Mouse (Mus musculus): ENCODE results near the gene Ifnk. TPM values are rescaled to one million over a fixed set of nuclear protein-coding genes. Genes with fewer than 3 reads are reported as not detected.
A peak's percentile ranks its signal among the peaks of the same experiment; 100 is the strongest.

Ifnk gene
- total RNA-seq, 1 experiment = not detected

DNA sequence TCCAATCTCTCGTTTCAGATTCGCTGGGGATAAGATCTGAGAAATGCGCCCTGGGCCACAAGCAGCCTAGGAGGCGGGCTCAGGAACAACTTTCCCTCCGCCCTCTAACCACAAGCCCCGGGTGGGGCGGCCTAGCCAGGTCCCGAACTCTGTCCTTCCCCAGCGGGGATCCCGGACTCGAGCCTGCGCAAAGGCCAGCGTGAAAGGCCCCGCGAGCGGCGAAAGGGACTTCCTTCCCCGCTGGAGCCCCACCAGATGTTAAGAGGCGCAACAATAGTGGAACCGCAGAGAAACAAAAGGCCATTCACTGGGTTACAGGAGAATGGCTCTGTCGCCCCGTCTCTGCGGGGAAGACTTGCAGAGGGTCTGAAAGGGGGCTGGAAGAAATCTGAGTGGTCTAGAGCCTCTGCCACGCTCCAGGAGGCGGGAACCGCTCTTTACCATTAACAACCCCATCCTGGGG lies 4.3 kb downstream of the Ifnk start:
- H3K27ac ChIP-seq (ENCODE audit: insufficient read depth, low read depth, low read length, poor library complexity, severe bottlenecking) = no peak overlapping the region; the same call in 1 of the 2 replicates
- no peak for TF ChIP-seq MAFK (IDR thresholded peaks at IDR 0.05; ENCODE audit: insufficient read depth, low read depth, low read length)
- H3K4me3 ChIP-seq (ENCODE audit: insufficient read depth in 1 of 2, low read depth in 1 of 2, low read length in 2 of 2, poor library complexity in 1 of 2, severe bottlenecking in 1 of 2) = peak overlapping the region; percentile 84 to 91
- peak; percentile 65 for DNase-seq (ENCODE audit: low read depth, low spot score)
- H3K9me3 ChIP-seq (ENCODE audit: control insufficient read depth, insufficient read depth, low read depth, low read length) = no peaks in the 10 kb centered on the region
- in situ Hi-C loops (cut with MboI; ENCODE audit: low sequenced_read_pairs in 2 of 2, unreplicated experiment in 2 of 2) = no loop called here
- peak overlapping the region; percentile 85 for H3K9ac ChIP-seq (ENCODE audit: insufficient read depth, low read depth, low read length, poor library complexity, severe bottlenecking)
- H3K36me3 ChIP-seq (ENCODE audit: control insufficient read depth, insufficient read depth, low read length, poor library complexity, severe bottlenecking) = no peaks in the 10 kb centered on the region
- no peaks in the 10 kb centered on the region for H3K4me1 ChIP-seq (ENCODE audit: control insufficient read depth in 2 of 2, insufficient read depth in 2 of 2, low read length in 2 of 2, poor library complexity in 1 of 2)

DNA sequence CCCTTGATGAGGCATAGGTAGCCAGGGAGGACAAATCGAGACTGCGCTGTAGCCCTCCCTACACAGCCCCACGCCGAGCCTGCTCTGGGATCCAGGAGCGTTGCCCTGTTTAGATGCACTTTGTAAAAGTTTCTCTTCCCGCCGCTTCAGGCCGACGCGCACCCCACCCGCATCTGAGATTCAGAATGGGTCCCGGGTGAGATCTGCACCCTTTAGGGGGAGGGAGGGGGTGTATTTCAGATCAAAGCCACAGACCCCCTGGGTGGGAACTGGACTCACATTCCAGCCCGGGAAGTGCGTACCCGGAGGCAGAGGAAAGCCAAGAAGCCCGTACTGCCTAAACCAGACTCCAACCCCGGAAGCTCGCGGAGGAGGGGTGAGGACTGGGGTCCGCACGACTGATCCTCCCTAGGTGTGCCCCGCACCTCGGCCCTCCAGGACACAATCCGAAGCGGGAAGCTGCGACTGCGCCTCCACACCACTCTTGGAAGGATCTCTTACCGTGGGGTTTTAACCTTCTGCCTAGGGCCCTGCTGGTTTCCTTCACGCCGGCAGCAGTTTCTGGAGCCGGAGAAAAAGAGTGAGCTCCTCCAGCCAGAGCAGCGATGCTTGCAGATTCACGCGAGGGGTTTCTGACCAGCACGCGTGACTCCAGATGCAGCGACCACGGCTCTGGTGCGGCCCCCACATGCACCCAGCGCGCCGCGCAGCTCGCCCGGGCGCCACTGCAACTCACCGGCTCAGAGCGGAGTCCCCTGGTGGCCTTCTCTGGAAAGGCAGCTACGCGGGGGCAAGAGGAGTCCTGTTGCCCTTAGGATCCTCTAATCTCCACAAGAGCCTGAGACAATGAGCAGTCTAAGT lies 5.1 kb downstream of the Ifnk start, which contains the start of gene Mob3b:
Gene Mob3b (minus strand): TSS at position 734 of the 861 bp plus-strand sequence.
- H3K4me1 ChIP-seq (ENCODE audit: control insufficient read depth in 2 of 2, insufficient read depth in 2 of 2, low read length in 2 of 2, poor library complexity in 1 of 2) = no peaks in the 10 kb centered on the region

GRCm38 (mm10) chr4:35157815-35158214 lies 6.0 kb downstream of the Ifnk start:
- TF ChIP-seq ZC3H11A (IDR thresholded peaks at IDR 0.05; ENCODE audit: borderline replicate concordance, low read depth, low read length) = no peak
- no peak for TF ChIP-seq HCFC1 (IDR thresholded peaks at IDR 0.05; ENCODE audit: borderline replicate concordance, insufficient read depth, low read length)
- TF ChIP-seq MAFK (IDR thresholded peaks at IDR 0.05; ENCODE audit: insufficient read depth, low read depth, low read length) = no peak
- no peak for TF ChIP-seq ZNF384 (IDR thresholded peaks at IDR 0.05; ENCODE audit: low read depth, low read length)
- no peak for TF ChIP-seq CHD2 (IDR thresholded peaks at IDR 0.05; ENCODE audit: low read depth, low read length)
- Histone ChIP-seq H3K36me3 (ENCODE audit: control insufficient read depth, insufficient read depth, low read length, poor library complexity, severe bottlenecking) (no peaks in the 10 kb centered on the region), H3K4me3 (ENCODE audit: insufficient read depth in 1 of 2, low read depth in 1 of 2, low read length in 2 of 2, poor library complexity in 1 of 2, severe bottlenecking in 1 of 2) (no peak overlapping the region), H3K4me1 (ENCODE audit: control insufficient read depth in 2 of 2, insufficient read depth in 2 of 2, low read length in 2 of 2, poor library complexity in 1 of 2) (no peaks in the 10 kb centered on the region), H3K9ac (ENCODE audit: insufficient read depth, low read depth, low read length, poor library complexity, severe bottlenecking) (no peak overlapping the region), H3K9me3 (ENCODE audit: control insufficient read depth, insufficient read depth, low read depth, low read length) (no peaks in the 10 kb centered on the region), H3K27ac (ENCODE audit: insufficient read depth, low read depth, low read length, poor library complexity, severe bottlenecking) (no peak overlapping the region)
- in situ Hi-C loops (cut with MboI; ENCODE audit: low sequenced_read_pairs in 2 of 2, unreplicated experiment in 2 of 2) = no loop called here
- no peak for DNase-seq (ENCODE audit: low read depth, low spot score)

More for the DNA sequence above, 5.1 kb downstream of the Ifnk start, which contains the start of gene Mob3b:
- TF ChIP-seq HCFC1 (IDR thresholded peaks at IDR 0.05; ENCODE audit: borderline replicate concordance, insufficient read depth, low read length) = peak; percentile 55; the same call in 1 of the 2 replicates
- TF ChIP-seq MAFK (IDR thresholded peaks at IDR 0.05; ENCODE audit: insufficient read depth, low read depth, low read length) = no peak
- no peak for TF ChIP-seq ZNF384 (IDR thresholded peaks at IDR 0.05; ENCODE audit: low read depth, low read length)
- TF ChIP-seq CHD2 (IDR thresholded peaks at IDR 0.05; ENCODE audit: low read depth, low read length) = no peak
- TF ChIP-seq ZC3H11A (IDR thresholded peaks at IDR 0.05; ENCODE audit: borderline replicate concordance, low read depth, low read length) = 0 out of 2 replicates have a peak, but pooled peaks have one; percentile 36
- Histone ChIP-seq H3K9me3 (ENCODE audit: control insufficient read depth, insufficient read depth, low read depth, low read length) (no peaks in the 10 kb centered on the region), H3K36me3 (ENCODE audit: control insufficient read depth, insufficient read depth, low read length, poor library complexity, severe bottlenecking) (no peaks in the 10 kb centered on the region), H3K27ac (ENCODE audit: insufficient read depth, low read depth, low read length, poor library complexity, severe bottlenecking) (no peak within 1 kb of the TSS), H3K9ac (ENCODE audit: insufficient read depth, low read depth, low read length, poor library complexity, severe bottlenecking) (peak within 1 kb of the TSS; percentile 85), H3K4me3 (ENCODE audit: insufficient read depth in 1 of 2, low read depth in 1 of 2, low read length in 2 of 2, poor library complexity in 1 of 2, severe bottlenecking in 1 of 2) (peak within 1 kb of the TSS; percentile 84 to 91)
- in situ Hi-C loops (cut with MboI; ENCODE audit: low sequenced_read_pairs in 2 of 2, unreplicated experiment in 2 of 2) = no loop called here
- DNase-seq (ENCODE audit: low read depth, low spot score) = peak; percentile 86

GRCm38 (mm10) chr4:35165275-35165674 lies 13.4 kb downstream of the Ifnk start:
- Histone ChIP-seq H3K4me3 (ENCODE audit: insufficient read depth in 1 of 2, low read depth in 1 of 2, low read length in 2 of 2, poor library complexity in 1 of 2, severe bottlenecking in 1 of 2) (no peak overlapping the region), H3K27ac (ENCODE audit: insufficient read depth, low read depth, low read length, poor library complexity, severe bottlenecking) (no peak overlapping the region), H3K9me3 (ENCODE audit: control insufficient read depth, insufficient read depth, low read depth, low read length) (no peaks in the 10 kb centered on the region), H3K9ac (ENCODE audit: insufficient read depth, low read depth, low read length, poor library complexity, severe bottlenecking) (no peak overlapping the region), H3K4me1 (ENCODE audit: control insufficient read depth in 2 of 2, insufficient read depth in 2 of 2, low read length in 2 of 2, poor library complexity in 1 of 2) (no peaks in the 10 kb centered on the region), H3K36me3 (ENCODE audit: control insufficient read depth, insufficient read depth, low read length, poor library complexity, severe bottlenecking) (no peaks in the 10 kb centered on the region)
- in situ Hi-C loops (cut with MboI; ENCODE audit: low sequenced_read_pairs in 2 of 2, unreplicated experiment in 2 of 2) = no loop called here
- TF ChIP-seq ZNF384 (IDR thresholded peaks at IDR 0.05; ENCODE audit: low read depth, low read length) (no peak), MAFK (IDR thresholded peaks at IDR 0.05; ENCODE audit: insufficient read depth, low read depth, low read length) (no peak), HCFC1 (IDR thresholded peaks at IDR 0.05; ENCODE audit: borderline replicate concordance, insufficient read depth, low read length) (no peak), ZC3H11A (IDR thresholded peaks at IDR 0.05; ENCODE audit: borderline replicate concordance, low read depth, low read length) (no peak), CHD2 (IDR thresholded peaks at IDR 0.05; ENCODE audit: low read depth, low read length) (no peak)
- DNase-seq (ENCODE audit: low read depth, low spot score) = no peak
